Mouse (Mus musculus) lung, adult 18-20 months (tissue): ENCODE data around the gene Gm9125.
"Not testable (repeated sequence)": the region's sequence is repeated elsewhere in the genome, so short reads cannot be mapped to it uniquely, and the experiment has no call there.

Experiments
- DNase-seq, 2 experiments: peaks; one replicate each; pipeline ENCODE4 v3.0.0; 2022; ENCODE audit warnings: mixed read lengths in 2 of 2

Gm9125 gene

DNA sequence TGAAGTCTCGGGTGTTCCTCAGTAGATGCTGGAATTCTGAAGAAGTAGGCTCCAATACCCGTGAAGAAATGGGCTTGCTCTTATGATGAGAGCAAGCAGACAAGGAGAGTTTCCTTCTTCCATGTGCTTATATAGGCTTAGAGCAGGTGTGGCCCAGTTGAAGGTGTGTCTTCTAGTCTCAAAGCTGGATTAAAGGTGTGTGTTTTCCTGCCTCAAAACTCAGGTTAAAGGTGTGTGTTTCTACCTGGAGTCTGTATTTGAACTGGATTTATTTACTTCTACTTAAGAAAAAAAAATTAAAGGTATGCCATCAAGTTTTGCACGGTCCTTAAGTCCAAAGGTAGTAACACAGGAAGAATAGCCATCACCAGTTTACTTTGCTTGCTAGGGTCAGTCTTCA is at the start of gene Gm9125:
Gene Gm9125, minus strand, starts transcription at position 101 of the 400 bp plus-strand sequence.
- DNase-seq, result not testable (repeated sequence)

DNA sequence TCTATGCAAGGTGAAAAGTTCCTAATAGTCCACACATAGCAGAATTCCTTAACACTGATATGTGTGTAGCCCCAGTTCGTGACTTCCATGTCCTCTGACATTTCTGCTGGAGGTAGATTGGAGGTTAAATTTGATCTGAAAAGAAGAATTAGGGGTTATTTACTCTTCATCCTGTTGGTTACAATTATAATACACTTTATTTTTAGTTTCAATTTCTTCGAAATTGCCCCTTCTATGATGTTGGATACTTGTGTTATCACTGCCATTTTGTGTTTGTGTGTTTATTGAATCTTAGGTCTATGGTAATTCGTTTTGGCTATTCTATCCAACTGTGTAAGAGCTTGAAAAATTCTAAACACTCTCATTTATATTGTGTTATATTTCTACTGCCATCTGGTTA is 17.9 kb upstream of the Gm9125 start, which contains the start of gene Gm10697:
Gene Gm10697, minus strand, starts transcription at position 101 of the 400 bp plus-strand sequence.
- DNase-seq, result not testable (repeated sequence)

DNA sequence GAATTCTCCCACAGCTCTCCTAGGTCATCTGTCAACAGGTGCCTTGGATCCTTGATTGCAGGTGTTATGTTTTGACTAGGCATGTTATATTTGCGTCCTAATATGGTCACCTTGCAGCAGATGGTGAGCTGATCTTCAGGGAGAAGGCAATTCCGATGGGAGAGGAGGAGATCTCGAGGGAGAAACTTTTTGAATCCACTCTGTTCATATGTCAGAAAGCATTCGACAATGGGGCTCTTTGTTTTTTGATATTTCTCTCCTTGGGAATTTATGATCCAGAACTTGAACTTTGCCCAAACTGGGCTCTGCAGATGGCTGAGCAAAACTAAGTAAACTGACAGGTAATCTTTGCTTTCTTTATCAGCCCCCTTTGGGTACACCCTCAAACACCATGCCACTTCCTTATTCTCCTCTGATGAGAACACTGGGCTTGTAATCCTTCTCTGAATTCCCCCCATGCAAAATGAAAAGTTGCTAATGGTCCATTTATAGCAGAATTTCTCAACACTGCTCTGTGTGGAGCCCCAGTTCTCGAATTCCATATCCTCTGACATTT is 5.0 kb downstream of the Gm9125 start:
- DNase-seq, result not testable (repeated sequence)

DNA sequence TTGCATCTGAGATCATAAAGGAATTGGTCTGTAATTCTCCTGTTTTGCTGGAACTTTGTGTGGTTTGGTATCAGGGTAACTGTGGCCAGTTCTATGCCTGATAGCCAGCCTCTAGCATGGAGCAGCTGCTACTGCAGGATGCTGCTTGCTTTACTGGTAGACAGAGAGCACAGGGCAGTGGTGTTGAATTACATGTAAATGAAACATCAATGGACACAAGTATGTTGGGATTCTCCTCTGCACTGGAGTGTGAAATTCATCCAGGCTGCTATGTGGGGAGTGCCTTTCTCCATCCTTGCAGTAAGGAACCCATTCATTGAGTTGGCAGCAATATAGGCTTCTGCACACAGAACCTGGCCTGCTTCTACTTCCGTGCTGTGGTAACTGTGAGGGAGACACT is 16.4 kb downstream of the Gm9125 start:
- DNase-seq, result not testable (repeated sequence)

DNA sequence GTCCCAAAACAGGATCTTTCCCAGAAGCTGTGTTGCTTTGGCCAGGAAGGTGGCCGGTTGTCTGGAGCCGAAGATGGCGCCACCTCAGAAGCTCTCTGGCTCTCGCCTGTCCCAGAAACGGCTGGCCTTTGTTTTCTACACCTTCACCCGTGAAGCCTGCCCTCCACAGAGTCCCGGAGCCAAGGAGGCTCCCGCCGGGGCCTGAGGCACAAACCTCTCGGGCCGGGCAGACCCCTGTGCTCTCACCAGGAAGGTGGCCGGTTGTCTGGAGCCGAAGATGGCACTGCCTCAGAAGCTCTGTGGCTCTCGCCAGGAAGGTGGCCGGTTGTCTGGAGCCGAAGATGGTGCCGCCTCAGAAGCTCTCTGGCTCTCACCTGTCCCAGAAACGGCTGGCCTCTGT is 20.3 kb downstream of the Gm9125 start:
- DNase-seq, result not testable (repeated sequence)
